Mouse (Mus musculus) activated CD4-positive, CD25-positive, alpha-beta regulatory T cell, adult 9 weeks (primary cell): Measurements from ENCODE around the gene Gatb. TPM values are rescaled to one million over a fixed set of nuclear protein-coding genes. Genes with fewer than 3 reads are reported as not detected.

Experiments used
- polyA plus RNA-seq: library from polyadenylated mRNA; unstranded; fragments of 100-300 nt; shearing (Covaris generic); gene quantifications from one replicate; pipeline ENCODE4 v1.2.1, GENCODE M21; 2017

Gene Gatb
- polyA plus RNA-seq = 15.6 TPM

GRCm38 (mm10) chr3:85573864-85574830 lies at the start of gene Gatb:
Gene Gatb (plus strand): TSS chr3:85574119.

Other genes with a start within 250 kb of the Gatb start
- gene Fam160a1, start 243.2 kb downstream of the Gatb start, polyA plus RNA-seq = 13.8 TPM